Mouse (Mus musculus) kidney, adult 2 months (tissue): ENCODE data around the gene Ppp2r3a. TPM values are rescaled to one million over a fixed set of nuclear protein-coding genes. Genes with fewer than 3 reads are reported as not detected.

Experiments
- DNase-seq: peaks from one replicate; pipeline ENCODE4 v3.0.0; 2021
- H3K27ac ChIP-seq: fragments of 200-500 bp; 2 replicates; pipeline ENCODE4 v1.5.1; 2012; ENCODE audit warnings: low read depth, low read length, control low read depth, inconsistent platforms; ENCODE audit not compliant: insufficient read depth
- H3K27me3 ChIP-seq: fragments of 200-500 bp; replicated peaks from 2 replicates; pipeline ENCODE4 v1.6.1; 2012; ENCODE audit warnings: mild to moderate bottlenecking, moderate library complexity, low read length, inconsistent platforms; ENCODE audit not compliant: control insufficient read depth, insufficient read depth
- H3K36me3 ChIP-seq: fragments of 200-500 bp; 2 replicates; pipeline ENCODE4 v1.6.1; 2012; ENCODE audit warnings: mild to moderate bottlenecking, moderate library complexity, low read length, inconsistent platforms; ENCODE audit not compliant: control insufficient read depth, insufficient read depth
- H3K4me1 ChIP-seq: fragments of 200-500 bp; 2 replicates; pipeline ENCODE4 v1.6.1; 2011; ENCODE audit warnings: low read length; ENCODE audit not compliant: control insufficient read depth, insufficient read depth
- H3K4me3 ChIP-seq: fragments of 200-500 bp; 2 replicates; pipeline ENCODE4 v1.5.1; 2011; ENCODE audit warnings: mild to moderate bottlenecking, low read depth, low read length, control low read depth; ENCODE audit not compliant: insufficient read depth
- CTCF ChIP-seq: fragments of 200-500 bp; conservative IDR thresholded peaks from 2 replicates; pipeline ENCODE4 v1.5.1; 2011; ENCODE audit warnings: low read depth, mild to moderate bottlenecking, control low read depth, low read length, moderate library complexity, mixed read lengths; ENCODE audit not compliant: insufficient read depth, insufficient read length
- POLR2A ChIP-seq: fragments of 200-500 bp; IDR thresholded peaks from one replicate; pipeline ENCODE4 v1.6.1; 2011; ENCODE audit warnings: low read depth, low read length, control low read depth
- WGBS: fragments of 180-500 bp; shearing (Covaris S2); methylation state at CpG from one replicate; pipeline ENCODE4 v1.1.7; 2018; 5-methylcytosine and 5-hydroxymethylcytosine counted together
- polyA plus RNA-seq: library from polyadenylated mRNA; depleted of rRNA; stranded (reverse); fragments of >200 nt; gene quantifications from 2 replicates; pipeline ENCODE4 v1.2.3, GENCODE M21; 2012; rRNA removed

Gene Ppp2r3a
- polyA plus RNA-seq, 1 experiment = 17.6 TPM

GRCm38 (mm10) chr9:101072506-101072905, 179.1 kb downstream of the Ppp2r3a start:
- Histone ChIP-seq H3K27me3 (no peaks in the 10 kb centered on the region), H3K27ac (no peak overlapping the region), H3K4me3 (no peak overlapping the region), H3K36me3 (no peaks in the 10 kb centered on the region), H3K4me1 (no peaks in the 10 kb centered on the region)
- 42% methylated on average over 5 of the region's 5 CpGs for WGBS
- DNase-seq = no peak
- no peak for TF ChIP-seq POLR2A
- TF ChIP-seq CTCF = no peak

GRCm38 (mm10) chr9:101069781-101070180, 181.8 kb downstream of the Ppp2r3a start:
- H3K27me3 ChIP-seq = no peaks in the 10 kb centered on the region
- no peak for DNase-seq
- TF ChIP-seq CTCF (no peak), POLR2A (no peak)
- no peak overlapping the region for H3K27ac ChIP-seq
- no peaks in the 10 kb centered on the region for H3K4me1 ChIP-seq
- H3K4me3 ChIP-seq = no peak overlapping the region
- H3K36me3 ChIP-seq = no peaks in the 10 kb centered on the region
- WGBS = 98% methylated on average over 3 of the region's 3 CpGs

- DNase-seq = no peak
- Histone ChIP-seq H3K27ac (no peak overlapping the region), H3K27me3 (no peaks in the 10 kb centered on the region), H3K4me1 (no peaks in the 10 kb centered on the region), H3K4me3 (no peak overlapping the region), H3K36me3 (no peaks in the 10 kb centered on the region)
- no peak for TF ChIP-seq CTCF
- TF ChIP-seq POLR2A = no peak
- WGBS = 68% methylated on average over 3 of the region's 3 CpGs
Observed at GRCm38 (mm10) chr9:101065076-101065602, 186.5 kb downstream of the Ppp2r3a start.

GRCm38 (mm10) chr9:101062253-101062780, 189.3 kb downstream of the Ppp2r3a start:
- TF ChIP-seq CTCF (no peak), POLR2A (no peak)
- Histone ChIP-seq H3K36me3 (no peaks in the 10 kb centered on the region), H3K4me3 (no peak overlapping the region), H3K4me1 (no peaks in the 10 kb centered on the region), H3K27ac (no peak overlapping the region), H3K27me3 (no peaks in the 10 kb centered on the region)
- DNase-seq = no peak
- 71% methylated on average over 6 of the region's 6 CpGs for WGBS

- DNase-seq = no peak
- H3K27me3 ChIP-seq = no peaks in the 10 kb centered on the region
- TF ChIP-seq CTCF (no peak), POLR2A (no peak)
- H3K4me3 ChIP-seq = no peak overlapping the region
- H3K27ac ChIP-seq = no peak overlapping the region
- H3K4me1 ChIP-seq = no peaks in the 10 kb centered on the region
- H3K36me3 ChIP-seq = no peaks in the 10 kb centered on the region
- WGBS = 68% methylated on average over 11 of the region's 11 CpGs
Observed at GRCm38 (mm10) chr9:101061035-101061434, 190.6 kb downstream of the Ppp2r3a start.

GRCm38 (mm10) chr9:101057156-101057555, 194.4 kb downstream of the Ppp2r3a start:
- DNase-seq = no peak
- no peak overlapping the region for H3K4me3 ChIP-seq
- H3K27me3 ChIP-seq = no peaks in the 10 kb centered on the region
- H3K36me3 ChIP-seq = no peaks in the 10 kb centered on the region
- TF ChIP-seq CTCF = no peak
- no peak for TF ChIP-seq POLR2A
- H3K4me1 ChIP-seq = no peaks in the 10 kb centered on the region
- no peak overlapping the region for H3K27ac ChIP-seq
- 97% methylated on average over 4 of the region's 4 CpGs for WGBS

Other genes with a start within 250 kb of the Ppp2r3a start
- gene Pccb, start 216.9 kb downstream of the Ppp2r3a start, polyA plus RNA-seq = 341 and 354 TPM in 2 replicates
- gene Msl2, start 177.7 kb downstream of the Ppp2r3a start, polyA plus RNA-seq = 17.7 and 18.6 TPM in 2 replicates